Mouse (Mus musculus): ENCODE data around the gene Ptprd. TPM values are rescaled to one million over a fixed set of nuclear protein-coding genes. Genes with fewer than 3 reads are reported as not detected.

Ptprd gene
- total RNA-seq, 2 experiments from 2014 or later, result 159 to 195 TPM

- no peak for DNase-seq (ENCODE audit: extremely low spot score in 1 of 2, low spot score in 1 of 2)
These were observed 1949.0 kb downstream of the Ptprd start for GRCm38 (mm10) chr4:76262727-76263126.

- no peak for DNase-seq (ENCODE audit: extremely low spot score in 1 of 2, low spot score in 1 of 2)
These were observed 1951.1 kb downstream of the Ptprd start for GRCm38 (mm10) chr4:76260686-76261085.

GRCm38 (mm10) chr4:76260286-76260685 lies 1951.5 kb downstream of the Ptprd start:
- DNase-seq (ENCODE audit: extremely low spot score in 1 of 2, low spot score in 1 of 2), result no peak

DNA sequence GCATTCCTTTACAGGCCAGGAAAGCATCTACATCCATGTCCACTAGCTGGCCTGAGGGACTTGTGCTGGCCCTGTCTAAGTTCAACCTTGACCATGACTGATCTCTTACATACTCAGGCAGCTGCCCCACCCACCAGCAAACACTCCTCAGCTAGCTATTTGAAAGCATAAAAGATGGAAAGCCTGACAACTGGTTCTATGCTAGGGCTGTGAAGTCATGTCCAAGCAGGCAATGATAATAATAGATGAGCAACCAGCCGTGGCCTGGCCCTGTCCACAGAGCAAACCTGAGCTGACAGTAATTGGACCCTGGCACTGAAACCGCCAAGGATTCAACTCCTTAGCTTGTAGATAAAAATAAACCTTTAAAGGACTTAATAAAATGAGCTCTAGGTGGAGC lies 1952.1 kb downstream of the Ptprd start:
- no peak for DNase-seq (ENCODE audit: extremely low spot score in 1 of 2, low spot score in 1 of 2)

- no peak for DNase-seq (ENCODE audit: extremely low spot score in 1 of 2, low spot score in 1 of 2)
These were observed 1967.4 kb downstream of the Ptprd start for GRCm38 (mm10) chr4:76244371-76244770.

DNA sequence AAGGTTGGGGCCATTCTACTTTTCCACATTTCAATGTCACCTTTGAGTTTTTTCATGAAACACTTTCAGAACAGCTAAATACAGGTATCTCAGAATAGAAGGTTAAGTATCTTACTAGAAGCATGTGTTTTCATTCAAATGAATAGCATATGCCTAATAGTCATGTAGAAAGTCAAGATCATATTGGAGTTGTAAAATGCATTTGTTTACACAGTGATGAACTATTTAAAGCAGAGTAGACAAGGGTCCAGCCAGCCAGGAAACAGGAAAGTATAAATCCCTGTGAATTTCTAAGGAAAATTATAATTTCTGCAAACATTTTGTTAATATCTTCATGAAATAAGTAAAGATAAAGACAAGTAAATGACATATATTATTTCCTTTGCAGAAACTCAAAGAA lies 1970.2 kb downstream of the Ptprd start:
- DNase-seq (ENCODE audit: extremely low spot score in 1 of 2, low spot score in 1 of 2), result no peak

GRCm38 (mm10) chr4:76241140-76241539 lies 1970.6 kb downstream of the Ptprd start:
- DNase-seq (ENCODE audit: extremely low spot score in 1 of 2, low spot score in 1 of 2), result no peak

DNA sequence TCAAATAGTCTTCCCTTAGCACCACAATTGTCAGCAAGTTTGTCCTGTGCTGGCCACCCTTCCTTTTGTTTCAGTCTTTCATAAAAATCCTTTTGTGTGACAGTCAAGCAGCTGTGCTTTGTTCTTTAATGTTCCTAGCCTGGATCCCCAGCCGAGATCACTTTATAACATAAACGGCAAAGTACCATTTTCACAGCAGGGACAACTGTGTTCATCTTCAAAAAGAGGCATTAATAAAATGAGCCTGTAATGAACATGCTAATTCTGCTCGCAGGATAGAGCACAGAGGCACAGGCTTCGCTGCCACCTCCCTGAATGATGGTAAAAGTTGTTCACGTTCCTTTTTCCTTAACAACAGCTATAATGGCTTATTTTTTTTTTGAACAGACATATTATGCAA lies 1972.7 kb downstream of the Ptprd start:
- DNase-seq (ENCODE audit: extremely low spot score in 1 of 2, low spot score in 1 of 2), result no peak

DNA sequence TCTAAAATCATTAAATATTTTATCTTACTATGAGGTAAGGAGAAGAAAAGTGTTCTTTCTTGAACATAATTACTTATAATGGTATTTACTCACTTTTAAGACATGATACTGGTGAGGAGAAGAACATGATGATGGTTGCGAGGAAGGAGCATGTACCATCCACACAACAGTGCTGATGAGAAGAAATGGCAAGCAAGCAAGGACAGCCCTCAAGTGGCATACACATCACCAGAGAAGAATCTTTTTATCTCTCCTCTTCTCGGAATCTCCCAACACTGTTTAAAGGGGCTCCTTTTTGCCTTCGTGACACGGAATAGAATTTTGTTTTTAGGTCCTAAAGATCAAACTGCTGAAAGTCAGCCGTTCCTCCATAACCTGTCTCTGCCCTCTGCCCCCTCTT lies 1973.2 kb downstream of the Ptprd start:
- no peak for DNase-seq (ENCODE audit: extremely low spot score in 1 of 2, low spot score in 1 of 2)

- no peak for DNase-seq (ENCODE audit: extremely low spot score in 1 of 2, low spot score in 1 of 2)
These were observed 1973.9 kb downstream of the Ptprd start for GRCm38 (mm10) chr4:76237827-76238226.

- DNase-seq (ENCODE audit: extremely low spot score in 1 of 2, low spot score in 1 of 2), result no peak
These were observed 1988.0 kb downstream of the Ptprd start for GRCm38 (mm10) chr4:76223720-76224119.

- no peak for DNase-seq (ENCODE audit: extremely low spot score in 1 of 2, low spot score in 1 of 2)
These were observed 1989.2 kb downstream of the Ptprd start for GRCm38 (mm10) chr4:76222520-76222919.

DNA sequence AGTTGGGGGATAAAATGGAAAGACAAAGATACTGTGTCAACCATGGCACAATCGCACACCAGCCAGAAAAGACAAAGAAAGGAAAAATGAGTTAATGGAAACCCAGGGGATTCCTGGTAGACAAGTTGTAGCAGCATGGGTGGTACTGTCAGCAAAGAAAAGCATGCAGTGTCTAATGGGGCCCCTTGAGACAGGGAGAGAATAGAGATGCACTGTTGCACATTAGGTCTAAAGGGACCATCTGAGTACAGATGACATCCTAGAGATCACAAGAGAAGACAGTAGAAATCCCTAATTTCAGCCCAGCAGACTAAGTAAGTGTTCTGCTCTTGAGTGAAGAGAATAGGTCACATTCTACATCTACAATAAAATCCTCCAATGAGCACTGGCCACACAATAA lies 1993.7 kb downstream of the Ptprd start:
- DNase-seq (ENCODE audit: extremely low spot score in 1 of 2, low spot score in 1 of 2), result no peak

DNA sequence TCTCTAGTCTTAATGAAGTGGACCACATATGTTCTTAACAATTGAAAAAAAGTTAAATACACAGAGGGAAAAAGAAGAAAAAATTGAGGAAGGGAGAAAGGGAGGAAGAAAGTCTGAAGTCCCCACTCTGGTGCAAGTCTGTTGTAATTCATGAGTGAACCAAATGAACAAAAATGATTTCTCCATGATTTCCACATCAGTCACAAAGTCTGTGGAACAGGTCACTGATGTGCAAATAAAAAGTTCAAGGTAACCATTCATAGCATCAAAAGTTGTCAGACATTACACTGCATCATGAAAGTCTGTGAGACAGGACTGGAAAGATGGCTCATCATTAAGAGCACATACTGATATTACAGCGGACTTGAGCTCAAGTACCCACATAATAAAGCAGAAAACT lies 1996.6 kb downstream of the Ptprd start:
- no peak for DNase-seq (ENCODE audit: extremely low spot score in 1 of 2, low spot score in 1 of 2)

- DNase-seq (ENCODE audit: extremely low spot score in 1 of 2, low spot score in 1 of 2), result no peak
These were observed 2012.4 kb downstream of the Ptprd start for GRCm38 (mm10) chr4:76199321-76199720.

DNA sequence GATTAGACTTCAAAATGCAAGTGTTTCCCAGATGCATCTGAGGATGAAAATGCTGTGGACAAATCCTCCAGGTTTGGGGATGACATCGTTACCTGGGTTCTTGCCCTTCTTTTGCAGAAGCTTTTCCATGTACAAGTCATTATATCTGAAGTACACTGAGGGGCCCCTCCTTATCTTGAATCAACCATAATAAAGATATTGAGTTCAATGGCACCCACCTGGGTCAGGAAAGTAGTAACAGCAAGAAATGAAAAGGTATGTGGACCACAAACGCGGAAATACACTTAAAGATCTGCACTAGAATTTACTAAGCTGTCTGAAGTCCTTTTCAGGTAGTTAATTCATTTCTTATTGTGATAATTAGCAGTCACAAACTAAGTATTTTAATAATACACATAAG lies 2017.0 kb downstream of the Ptprd start:
- DNase-seq (ENCODE audit: extremely low spot score in 1 of 2, low spot score in 1 of 2), result no peak

- DNase-seq (ENCODE audit: extremely low spot score in 1 of 2, low spot score in 1 of 2), result no peak
These were observed 2018.3 kb downstream of the Ptprd start for GRCm38 (mm10) chr4:76193496-76193895.

DNA sequence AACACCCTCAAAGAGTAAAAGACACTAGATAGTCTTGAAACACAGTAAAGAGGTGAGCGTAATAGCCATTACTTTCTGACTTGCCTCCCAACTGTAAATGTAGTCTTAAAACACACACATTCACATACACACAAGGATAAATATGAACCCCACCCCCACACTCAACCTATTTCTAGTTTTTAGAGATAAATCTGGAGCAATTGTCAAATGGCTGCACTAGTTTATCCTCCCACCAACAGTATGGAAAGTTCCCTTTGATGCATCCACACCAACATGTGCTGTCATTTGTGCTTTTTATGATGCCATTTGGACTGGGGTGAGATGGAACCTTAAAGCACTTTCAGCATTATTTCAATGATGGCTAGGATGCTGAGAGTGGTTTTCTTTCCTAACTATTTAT lies 2019.7 kb downstream of the Ptprd start:
- no peak for DNase-seq (ENCODE audit: extremely low spot score in 1 of 2, low spot score in 1 of 2)

- DNase-seq (ENCODE audit: extremely low spot score in 1 of 2, low spot score in 1 of 2), result no peak
These were observed 2021.0 kb downstream of the Ptprd start for GRCm38 (mm10) chr4:76190788-76191187.

- DNase-seq (ENCODE audit: extremely low spot score in 1 of 2, low spot score in 1 of 2), result no peak
These were observed 2028.7 kb downstream of the Ptprd start for GRCm38 (mm10) chr4:76183095-76183494.

GRCm38 (mm10) chr4:76179497-76179896 lies 2032.3 kb downstream of the Ptprd start:
- no peak for DNase-seq (ENCODE audit: extremely low spot score in 1 of 2, low spot score in 1 of 2)

DNA sequence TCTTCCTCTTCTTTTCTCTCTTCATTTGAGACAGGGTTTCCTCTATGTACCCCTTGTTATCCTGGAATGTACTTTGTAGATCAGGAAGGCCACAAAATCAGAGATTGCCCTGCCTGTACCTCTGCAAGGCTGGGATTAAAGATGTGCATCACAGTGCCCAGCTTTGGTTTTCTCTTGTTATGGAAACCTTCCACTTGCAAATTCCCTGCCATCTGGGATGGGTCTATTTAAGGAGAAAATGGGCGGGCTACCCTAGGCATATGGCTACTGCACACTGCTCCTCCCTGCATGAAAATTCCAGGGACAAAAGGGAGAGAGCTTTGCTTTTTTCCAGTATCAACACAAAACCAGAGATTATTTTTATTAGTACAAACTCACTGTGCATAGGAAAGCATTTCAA lies 2036.7 kb downstream of the Ptprd start:
- DNase-seq (ENCODE audit: extremely low spot score in 1 of 2, low spot score in 1 of 2), result no peak

GRCm38 (mm10) chr4:76155750-76156149 lies 2056.0 kb downstream of the Ptprd start:
- no peak for DNase-seq (ENCODE audit: extremely low spot score in 1 of 2, low spot score in 1 of 2)

Measured in layer of hippocampus, postnatal 25 days (tissue).